ENCODE assay signal across 8 mouse cellular contexts in genomic region chr2:165387844-165388495, GRCm38 (mm10). TPM values are rescaled to one million over a fixed set of nuclear protein-coding genes. Genes with fewer than 3 reads are reported as not detected.
DNase-seq lines count a peak whose midpoint lies in the region; ATAC-seq and TF ChIP-seq lines count a peak whose summit lies in the region.

Zfp334 (minus strand) TSS chr2:165388259.

- WGBS in hindbrain, embryonic 11.5 days = under 1% methylated on average over 40 of the region's 40 CpGs

- CTCF ChIA-PET in Patski (lab: Charles Lee) = interaction anchor here (0.7 to 1.3 kb wide), 2 partner anchors 99 kb away, joined by 3 to 4 read pairs; no protein-coding TSS in a partner anchor

- peak within 1 kb of the TSS; percentile 88 for H3K27ac ChIP-seq in hindbrain, embryonic 11.5 days (ENCODE audit: low read depth, low read length)

- H3K9ac ChIP-seq in hindbrain, embryonic 11.5 days (ENCODE audit: low read depth, low read length) = peak within 1 kb of the TSS; percentile 93

- peaks cover 3% of the 10 kb centered on the region for H3K4me1 ChIP-seq in hindbrain, embryonic 11.5 days (replicated peaks; ENCODE audit: control insufficient read depth, insufficient read depth, low read length)

- peaks cover 18% of the 10 kb centered on the region for H3K36me3 ChIP-seq in hindbrain, embryonic 11.5 days (ENCODE audit: control insufficient read depth, insufficient read depth, low read length)

- H3K4me2 ChIP-seq in hindbrain, embryonic 11.5 days (replicated peaks; ENCODE audit: low read depth, low read length) = peak within 1 kb of the TSS; percentile 68

- in situ Hi-C loops in Patski (cut with MboI; ENCODE audit: low pct_unique_long_range_greater_than_20kb) = no loop called here

- DNase-seq in Patski (ENCODE audit: low read depth, low spot score) = no peak
- DNase-seq in cerebellum, adult 9-11 months = peak; percentile 95
- peak; percentile 89 to 95 for DNase-seq in frontal cortex, postnatal 10 days (ENCODE audit: low spot score in 2 of 2)
- peak; percentile 99 for DNase-seq in hindbrain, embryonic 11.5 days (ENCODE audit: low spot score)
- peak; percentile 89 for DNase-seq in layer of hippocampus, adult 9-10 months (ENCODE audit: low spot score)
- peak; percentile 93 to 95 for DNase-seq in lung, adult 18-20 months
- DNase-seq in ovary, postnatal 36 days (ENCODE audit: low spot score) = peak; percentile 95
- DNase-seq in yolk sac, embryonic 10.5 days (ENCODE audit: low spot score) = peak; percentile 93

- ATAC-seq in Patski = peak; percentile 86
- ATAC-seq in hindbrain, embryonic 11.5 days (ENCODE audit: low FRiP score) = peak; percentile 90

- TF ChIP-seq CTCF in Patski (IDR thresholded peaks at IDR 0.05) = no peak

- no peaks in the 10 kb centered on the region for H3K9me3 ChIP-seq in hindbrain, embryonic 11.5 days (ENCODE audit: control insufficient read depth, low read length)

- no peaks in the 10 kb centered on the region for H3K27me3 ChIP-seq in Patski
- no peaks in the 10 kb centered on the region for H3K27me3 ChIP-seq in hindbrain, embryonic 11.5 days (ENCODE audit: control insufficient read depth, insufficient read depth, low read length)

- peak within 1 kb of the TSS; percentile 80 for H3K4me3 ChIP-seq in hindbrain, embryonic 11.5 days (ENCODE audit: low read depth, low read length)

- POLR2A ChIA-PET in Patski (lab: Charles Lee) = no interaction called here

RNA-seq across cellular contexts. Expression of gene Zfp334, which starts in this region (rescaled TPM):
- polyA plus RNA-seq in Patski (2021) = 8.0 TPM
- polyA plus RNA-seq in hindbrain, embryonic 11.5 days (2014; fragmentation: Nextera tagmentation; extraction: Ambion mirVana) = 19.6 and 21.2 TPM in 2 replicates
